Mouse (Mus musculus): ENCODE data around the gene Coro7. TPM values are rescaled to one million over a fixed set of nuclear protein-coding genes. Genes with fewer than 3 reads are reported as not detected.
"Not testable (repeated sequence)": the region's sequence is repeated elsewhere in the genome, so short reads cannot be mapped to it uniquely, and the experiment has no call there.

Coro7 gene
- total RNA-seq, 2 experiments from 2014 or later, result 93.5 to 116 TPM

GRCm38 (mm10) chr16:4597296-4597695, 82.3 kb downstream of the Coro7 start:
- DNase-seq (ENCODE audit: low spot score in 2 of 2), result no peak

- no peak for DNase-seq (ENCODE audit: low spot score in 2 of 2)
Measured at GRCm38 (mm10) chr16:4596836-4597235, 82.7 kb downstream of the Coro7 start.

GRCm38 (mm10) chr16:4596141-4596728, 83.3 kb downstream of the Coro7 start:
- DNase-seq (ENCODE audit: low spot score in 2 of 2), result no peak

GRCm38 (mm10) chr16:4595527-4595963, 84.0 kb downstream of the Coro7 start:
- DNase-seq (ENCODE audit: low spot score in 2 of 2), result peak; percentile 49 to 65

- peak in 1 of 2 experiments; percentile 64 for DNase-seq (ENCODE audit: low spot score in 2 of 2)
Measured at GRCm38 (mm10) chr16:4594814-4595526, 84.6 kb downstream of the Coro7 start.

GRCm38 (mm10) chr16:4593971-4594813, 85.4 kb downstream of the Coro7 start, which contains the start of gene Glis2:
Gene Glis2, plus strand, starts transcription at chr16:4594713.
- peak; percentile 53 to 67 for DNase-seq (ENCODE audit: low spot score in 2 of 2)

- DNase-seq (ENCODE audit: low spot score in 2 of 2), result peak; percentile 58 to 70
Measured at GRCm38 (mm10) chr16:4592909-4593875, 86.4 kb downstream of the Coro7 start.

GRCm38 (mm10) chr16:4590236-4590635, 89.3 kb downstream of the Coro7 start:
- DNase-seq (ENCODE audit: low spot score in 2 of 2), result no peak

GRCm38 (mm10) chr16:4587516-4588210, 91.9 kb downstream of the Coro7 start:
- DNase-seq (ENCODE audit: low spot score in 2 of 2), result no peak

GRCm38 (mm10) chr16:4586531-4587123, 93.0 kb downstream of the Coro7 start:
- peak; percentile 80 to 88 for DNase-seq (ENCODE audit: low spot score in 2 of 2)

GRCm38 (mm10) chr16:4585642-4586530, 93.7 kb downstream of the Coro7 start:
- no peak for DNase-seq (ENCODE audit: low spot score in 2 of 2)

GRCm38 (mm10) chr16:4584438-4584837, 95.1 kb downstream of the Coro7 start:
- DNase-seq (ENCODE audit: low spot score in 2 of 2), result no peak

- DNase-seq (ENCODE audit: low spot score in 2 of 2), result no peak
Measured at GRCm38 (mm10) chr16:4583807-4584206, 95.8 kb downstream of the Coro7 start.

- not testable (repeated sequence) for DNase-seq (ENCODE audit: low spot score in 2 of 2)
Measured at GRCm38 (mm10) chr16:4581179-4581578, 98.4 kb downstream of the Coro7 start.

GRCm38 (mm10) chr16:4578630-4579029, 100.9 kb downstream of the Coro7 start:
- no peak for DNase-seq (ENCODE audit: low spot score in 2 of 2)

GRCm38 (mm10) chr16:4576873-4577272, 102.7 kb downstream of the Coro7 start:
- no peak for DNase-seq (ENCODE audit: low spot score in 2 of 2)
